ENCODE assay signal across 34 mouse cellular contexts in genomic region chr14:123574936-123575335, GRCm38 (mm10). TPM values are rescaled to one million over a fixed set of nuclear protein-coding genes. Genes with fewer than 3 reads are reported as not detected.
"Had no signal": no experiment of that assay in that cellular context is flagged by ENCODE, and none has a peak within 500 bp of the region (broad histone marks: within the 10 kb centered on the region; RNA-seq: fewer than 3 reads in every experiment).

No protein-coding gene starts in this region.

- H3K27ac ChIP-seq: heart, embryonic 13.5 days; heart, embryonic 15.5 days; hindbrain, embryonic 10.5 days; hindbrain, embryonic 12.5 days; hindbrain, embryonic 13.5 days; hindbrain, embryonic 14.5 days; hindbrain, embryonic 15.5 days; hindbrain, postnatal 0 days; intestine, embryonic 15.5 days; kidney, embryonic 15.5 days; kidney, postnatal 0 days; layer of hippocampus, adult 2 months; left cerebral cortex, adult 2 months had no signal

- H3K4me1 ChIP-seq: heart, embryonic 12.5 days; heart, embryonic 13.5 days; heart, embryonic 15.5 days; hindbrain, embryonic 10.5 days; hindbrain, embryonic 12.5 days; hindbrain, embryonic 13.5 days; hindbrain, embryonic 15.5 days; intestine, embryonic 15.5 days; kidney, embryonic 15.5 days had no signal

- DNase-seq: heart, postnatal 10 days; heart, postnatal 14 days; heart, postnatal 36 days; heart, postnatal 4 days; kidney, adult 11 months; kidney, adult 18-20 months; kidney, adult 2 months; kidney, adult 8-10 months; kidney, adult 9 months; kidney, postnatal 10 days; kidney, postnatal 14 days; kidney, postnatal 25 days; kidney, postnatal 36 days; kidney, postnatal 4 days; layer of hippocampus, adult 9-11 months; layer of hippocampus, postnatal 36 days had no signal

- ATAC-seq: hindbrain, embryonic 16.5 days; hindbrain, postnatal 0 days; inflammation-experienced regulatory T-cells, adult 6 months; intestine, embryonic 15.5 days; intestine, embryonic 16.5 days; intestine, postnatal 0 days had no signal

- H3K27me3 ChIP-seq: heart, embryonic 12.5 days; heart, embryonic 13.5 days; heart, embryonic 15.5 days; hindbrain, embryonic 12.5 days; hindbrain, embryonic 13.5 days; hindbrain, embryonic 15.5 days; intestine, embryonic 15.5 days; kidney, embryonic 15.5 days had no signal

- H3K4me3 ChIP-seq: heart, embryonic 12.5 days; heart, embryonic 13.5 days; heart, embryonic 15.5 days; hindbrain, embryonic 10.5 days; hindbrain, embryonic 12.5 days; hindbrain, embryonic 13.5 days; hindbrain, embryonic 15.5 days; intestine, embryonic 15.5 days; kidney, embryonic 15.5 days; layer of hippocampus, adult 2 months; left cerebral cortex, adult 2 months had no signal

RNA-seq across cellular contexts. Expression of gene Nalcn, which starts 52.0 kb away (rescaled TPM):
- polyA plus RNA-seq: inflammation-experienced regulatory T-cells, adult 6 months had no signal
